Mouse (Mus musculus) brain, embryonic 14.5 days (tissue): ENCODE data around the gene Galk2.

Experiments
- CTCF ChIP-seq: fragments of 200-500 bp; IDR thresholded peaks from 2 replicates; pipeline ENCODE4 v1.5.1; 2012; ENCODE audit warnings: inconsistent platforms, mild to moderate bottlenecking, moderate library complexity, borderline replicate concordance; ENCODE audit not compliant: insufficient read depth, insufficient read length; ENCODE audit errors: extremely low read depth
- POLR2A ChIP-seq: fragments of 200-500 bp; IDR thresholded peaks from 2 replicates; pipeline ENCODE4 v1.6.1; 2012; ENCODE audit warnings: mild to moderate bottlenecking, inconsistent platforms, borderline replicate concordance; ENCODE audit not compliant: poor library complexity, insufficient read depth, insufficient read length, severe bottlenecking; ENCODE audit errors: extremely low read depth

DNA sequence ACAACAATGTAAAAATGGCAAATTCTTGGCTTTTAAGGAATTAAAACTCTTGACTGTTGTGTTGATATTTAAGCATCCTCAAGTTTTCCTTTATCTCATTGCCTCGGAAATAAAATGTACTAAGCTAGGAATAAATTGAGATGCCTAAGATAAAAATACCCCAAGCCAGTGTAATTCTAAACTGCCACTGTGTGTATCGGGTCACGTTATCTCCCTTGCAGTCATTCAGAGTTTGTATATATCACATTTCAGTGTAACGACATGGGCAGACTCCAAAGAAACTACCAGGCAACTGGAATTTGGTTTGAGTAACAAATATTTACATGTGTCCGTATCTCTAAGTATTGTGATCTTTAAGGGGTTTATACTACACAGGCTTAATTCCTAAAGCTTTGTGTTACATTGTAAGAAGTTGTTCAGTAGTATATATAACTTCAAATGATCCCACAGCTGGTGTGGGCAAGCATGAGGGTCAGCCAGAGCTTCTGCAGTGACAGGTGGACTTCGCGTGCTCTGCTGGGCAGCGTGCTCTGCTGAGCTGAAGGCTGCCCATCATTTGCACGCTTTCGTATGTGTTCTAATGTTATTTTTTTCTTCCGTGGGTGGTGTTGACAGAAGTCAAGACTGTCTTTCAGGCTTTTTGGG lies 57.9 kb downstream of the Galk2 start:
- TF ChIP-seq CTCF (no peak), POLR2A (no peak)
